Mouse (Mus musculus) adrenal gland, adult 18-20 months (tissue): ENCODE data around the gene Ncor2. TPM values are rescaled to one million over a fixed set of nuclear protein-coding genes. Genes with fewer than 3 reads are reported as not detected.

ENCODE experiments used
- DNase-seq, 2 experiments: peaks; one replicate each; pipeline ENCODE4 v3.0.0; 2021 to 2022; ENCODE audit warnings: low spot score in 2 of 2
- total RNA-seq, 2 experiments: library from RNA; stranded (reverse); gene quantifications; 1 replicate in 1 of 2; 2 replicates in 1 of 2; pipeline ENCODE4 v1.2.3; 2021

Gene Ncor2
- total RNA-seq, 2 experiments from 2014 or later = 195 to 242 TPM

- no peak for DNase-seq
Measured at GRCm38 (mm10) chr5:125193478-125194439, 14.7 kb upstream of the Ncor2 start.

GRCm38 (mm10) chr5:125191608-125192007, 12.6 kb upstream of the Ncor2 start:
- DNase-seq = no peak

DNA sequence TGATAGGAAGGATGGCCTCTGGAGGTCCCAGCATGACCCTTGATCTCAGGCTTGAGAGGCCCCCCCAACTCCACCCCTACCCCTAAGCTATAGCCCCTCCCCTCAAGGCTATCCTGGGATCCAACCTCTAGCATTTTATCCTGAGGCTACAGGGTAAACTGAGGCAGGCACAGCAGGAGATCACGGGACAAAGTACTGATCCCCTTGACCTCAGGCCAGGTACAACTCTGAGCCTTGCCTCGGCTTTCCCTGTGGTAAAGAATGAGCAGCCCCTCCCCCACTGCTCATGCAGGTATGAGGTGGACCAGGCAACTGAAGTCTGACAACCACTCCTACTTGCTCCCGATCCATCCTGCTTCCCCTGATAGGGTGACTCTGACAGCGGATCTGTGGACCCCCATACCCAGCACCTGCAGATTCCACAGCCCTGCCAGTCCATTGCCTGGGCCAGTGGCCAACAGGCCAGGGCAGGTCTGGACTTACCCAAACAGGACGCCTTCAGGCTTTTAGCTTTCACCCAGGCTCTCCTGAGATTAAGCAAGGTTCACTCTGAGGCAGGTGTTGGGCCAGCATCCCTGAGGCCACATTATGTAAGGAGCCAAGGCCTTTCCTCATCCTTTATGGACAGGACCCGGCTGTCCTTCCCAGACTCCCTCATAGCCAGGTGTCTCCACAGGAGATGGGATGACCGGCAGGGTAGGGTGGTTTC, 11.2 kb upstream of the Ncor2 start:
- DNase-seq = no peak

DNA sequence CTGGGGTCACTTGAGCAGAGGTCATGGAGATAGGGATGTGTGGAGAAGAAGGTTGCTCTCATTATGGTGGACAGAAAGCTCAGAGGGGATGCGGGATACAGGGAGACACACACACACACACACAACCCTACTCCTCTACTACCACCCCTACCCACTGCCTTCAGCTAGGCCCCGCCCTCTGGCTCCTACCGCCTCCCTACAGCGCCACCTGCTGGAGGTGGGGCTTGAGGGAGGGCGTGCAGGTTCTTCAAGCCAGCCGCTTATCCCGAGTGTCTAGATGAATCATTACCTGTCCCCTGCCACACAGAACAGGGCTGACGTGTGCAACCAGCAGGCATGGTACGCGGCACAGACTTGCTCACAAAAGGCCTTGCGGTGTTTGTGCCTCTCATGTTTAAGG, 10.6 kb upstream of the Ncor2 start:
- peak; percentile 90 to 92 for DNase-seq

DNA sequence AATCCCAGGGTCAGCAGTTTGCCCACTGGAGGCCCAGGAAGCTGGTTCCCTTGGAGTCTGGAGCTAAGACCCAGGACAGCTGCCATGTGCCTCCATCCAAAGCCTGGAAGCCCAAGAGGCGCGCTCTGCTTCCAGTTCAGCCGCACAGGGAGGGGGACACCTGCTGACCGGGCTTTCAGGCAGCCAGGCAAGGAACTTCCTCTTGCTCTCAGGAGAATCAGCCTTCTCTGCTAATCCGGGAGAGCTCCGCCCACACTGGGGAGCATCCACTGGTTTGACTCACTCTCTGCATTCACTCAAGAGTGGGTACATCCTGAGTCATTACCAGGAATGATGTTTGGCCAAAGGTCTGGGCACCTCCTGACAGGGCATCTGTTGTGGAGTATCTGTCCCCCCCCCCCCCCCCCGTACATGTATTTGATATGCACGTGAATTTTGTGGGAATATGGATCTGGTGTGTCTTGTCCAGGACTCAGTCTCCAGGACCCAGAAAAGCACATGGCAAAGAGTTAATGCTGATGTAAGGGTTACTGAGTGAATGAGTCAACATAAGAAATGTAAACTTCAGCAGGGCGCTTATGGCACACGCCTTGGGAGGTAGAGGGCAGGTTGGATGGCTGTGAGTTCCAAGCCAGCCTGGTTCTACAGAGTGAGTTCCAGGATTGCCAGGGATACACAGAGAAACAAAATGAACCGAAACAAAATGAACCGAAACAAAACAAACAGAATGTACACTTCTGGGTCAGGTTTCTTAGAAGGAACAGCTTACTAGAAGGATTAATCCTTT, 10.0 kb upstream of the Ncor2 start:
- DNase-seq = peak in 1 of 2 experiments; percentile 40

GRCm38 (mm10) chr5:125184826-125185225, 5.8 kb upstream of the Ncor2 start:
- no peak for DNase-seq

GRCm38 (mm10) chr5:125183321-125184003, 4.4 kb upstream of the Ncor2 start:
- DNase-seq = no peak

GRCm38 (mm10) chr5:125180630-125181263, 1.7 kb upstream of the Ncor2 start:
- DNase-seq = no peak

- DNase-seq = peak in 1 of 2 experiments; percentile 46
Measured at GRCm38 (mm10) chr5:125179735-125180629, 963 bp upstream of the Ncor2 start.

- peak; percentile 73 to 77 for DNase-seq
Measured at GRCm38 (mm10) chr5:125178171-125179006, 630 bp downstream of the Ncor2 start.

- DNase-seq = peak; percentile 63 to 75
Measured at GRCm38 (mm10) chr5:125177481-125178134, 1.4 kb downstream of the Ncor2 start.

DNA sequence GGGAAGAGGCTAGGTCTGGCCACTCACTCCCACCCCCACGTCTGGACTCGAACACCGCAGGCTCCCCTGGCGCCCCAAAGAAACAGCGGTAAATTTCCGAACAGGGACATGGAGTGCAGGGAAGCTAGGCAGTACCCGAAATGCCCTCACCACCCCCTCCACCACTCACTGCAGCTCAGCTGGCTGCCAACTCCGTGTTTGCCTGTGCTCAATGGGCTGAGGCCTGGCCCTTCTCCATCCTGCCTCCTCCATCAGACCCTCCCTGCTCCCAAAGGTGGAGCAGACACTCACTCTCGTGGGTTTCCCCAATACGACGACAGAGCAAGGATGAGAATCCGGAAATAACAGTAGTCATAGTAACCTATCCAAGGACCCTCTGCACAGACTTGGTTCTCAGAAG, 2.2 kb downstream of the Ncor2 start:
- no peak for DNase-seq

GRCm38 (mm10) chr5:125176370-125176766, 2.7 kb downstream of the Ncor2 start:
- DNase-seq = no peak

- DNase-seq = no peak
Measured at GRCm38 (mm10) chr5:125175673-125176369, 3.2 kb downstream of the Ncor2 start.

DNA sequence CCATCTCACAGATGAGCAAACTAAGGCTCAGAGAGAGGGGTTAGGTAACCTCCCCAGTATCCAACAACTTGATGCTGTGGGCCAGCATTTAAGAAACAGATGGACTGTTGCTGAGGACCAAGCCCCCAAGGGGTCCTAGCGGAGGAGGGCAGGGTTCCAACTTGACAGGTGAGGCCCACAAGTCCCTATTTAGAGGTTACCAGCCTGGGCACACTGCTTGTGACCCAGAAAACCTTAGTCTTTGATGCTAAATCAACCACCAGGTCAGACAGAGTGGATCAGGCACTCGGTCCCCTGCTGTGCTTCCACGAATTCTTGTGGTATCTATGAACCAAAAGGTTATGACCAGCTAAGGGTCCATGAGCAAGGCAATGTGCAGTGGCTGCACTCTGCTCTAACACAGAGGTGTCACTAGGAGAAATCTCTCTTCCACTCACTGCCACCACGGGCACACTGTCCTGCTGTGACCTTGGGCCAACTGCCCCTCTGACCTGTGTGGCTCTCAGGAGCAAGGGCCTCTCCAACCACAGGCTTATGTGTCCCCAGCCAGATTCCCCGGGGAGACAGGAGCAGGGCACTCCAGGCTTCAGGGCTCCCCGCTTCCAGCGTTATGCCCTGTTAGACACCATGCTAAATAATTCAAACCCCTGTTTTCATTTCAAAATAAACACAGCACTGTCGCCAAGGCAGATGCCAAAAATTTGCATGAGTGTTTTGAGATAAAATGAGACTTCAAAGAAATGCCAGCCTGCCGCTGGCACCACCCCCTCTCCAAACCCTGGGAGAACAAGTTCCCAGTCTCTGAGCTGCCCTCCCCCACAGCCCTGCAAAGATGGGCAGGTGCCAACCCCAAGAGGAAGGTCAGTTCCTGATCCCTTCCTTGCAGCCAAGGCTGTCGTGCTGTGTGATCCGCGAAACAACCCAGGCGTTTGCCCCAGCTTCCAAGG, 4.0 kb downstream of the Ncor2 start:
- DNase-seq = peak; percentile 61 to 77

DNA sequence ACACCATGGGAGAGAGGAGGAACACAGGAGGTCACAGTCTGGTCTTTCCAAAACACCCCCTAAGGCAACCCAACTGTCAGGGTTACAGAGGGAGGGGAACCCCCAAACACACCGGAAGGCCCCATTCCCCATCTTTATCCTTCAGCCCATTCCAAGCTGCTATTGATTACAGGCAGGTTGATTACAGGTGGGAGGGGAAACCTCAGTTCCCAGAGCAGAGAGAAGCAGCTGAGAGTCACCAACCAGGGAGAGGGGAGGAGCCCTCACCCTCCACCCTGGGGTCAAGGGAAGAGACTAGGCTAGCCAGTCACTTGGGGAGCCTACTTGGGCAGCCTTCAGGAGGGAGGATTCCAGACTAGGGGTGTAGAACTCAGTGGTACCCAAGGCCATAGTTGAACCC, 5.2 kb downstream of the Ncor2 start:
- DNase-seq = no peak
